Mouse (Mus musculus) forebrain, postnatal 0 days (tissue): ENCODE data around the gene Inpp4b. TPM values are rescaled to one million over a fixed set of nuclear protein-coding genes. Genes with fewer than 3 reads are reported as not detected.

ENCODE experiments used
- ATAC-seq: fragments of 200-750 bp; cut with Nextera tagmentation; 2 replicates; pipeline ENCODE4 v1.8.0; 2017; ENCODE audit warnings: mild to moderate bottlenecking, moderate library complexity
- DNase-seq: peaks from one replicate; pipeline ENCODE4 v3.0.0-alpha.2; 2015
- H3K27ac ChIP-seq: fragments of 300-500 bp; sonication (generic); 2 replicates; pipeline ENCODE4 v1.5.1; 2014; ENCODE audit warnings: low read depth, mild to moderate bottlenecking, antibody characterized with exemption, low read length, moderate library complexity, mixed read lengths
- H3K27me3 ChIP-seq: fragments of 300-500 bp; sonication (generic); 2 replicates; pipeline ENCODE4 v1.6.1; 2014; ENCODE audit warnings: mild to moderate bottlenecking, low read length, mixed read lengths; ENCODE audit not compliant: insufficient read depth
- H3K36me3 ChIP-seq: fragments of 300-500 bp; sonication (generic); 2 replicates; pipeline ENCODE4 v1.6.1; 2014; ENCODE audit warnings: mild to moderate bottlenecking, moderate library complexity; ENCODE audit not compliant: insufficient read depth
- H3K4me1 ChIP-seq: fragments of 300-500 bp; sonication (generic); 2 replicates; pipeline ENCODE4 v1.6.1; 2014; ENCODE audit warnings: antibody characterized with exemption; ENCODE audit not compliant: insufficient read depth
- H3K4me2 ChIP-seq: fragments of 300-500 bp; sonication (generic); 2 replicates; pipeline ENCODE4 v1.6.1; 2014; ENCODE audit warnings: low read depth, mild to moderate bottlenecking, moderate library complexity
- H3K4me3 ChIP-seq: fragments of 300-500 bp; sonication (generic); 2 replicates; pipeline ENCODE4 v1.5.1; 2014; ENCODE audit warnings: low read depth, low read length, mixed read lengths
- H3K9ac ChIP-seq: fragments of 300-500 bp; sonication (generic); 2 replicates; pipeline ENCODE4 v1.6.1; 2014; ENCODE audit warnings: mild to moderate bottlenecking
- H3K9me3 ChIP-seq: fragments of 300-500 bp; sonication (generic); 2 replicates; pipeline ENCODE4 v1.6.1; 2016; ENCODE audit warnings: low read length
- CTCF ChIP-seq: sonication (generic); IDR thresholded peaks from 2 replicates; pipeline ENCODE4 v1.5.1; 2016; ENCODE audit warnings: antibody characterized with exemption, control low read depth, low read depth
- whole genome bisulfite sequencing: fragments of 180-500 bp; shearing (Covaris S2); extraction: QIAGEN DNeasy Blood & Tissue Kit; methylation state at CpG from one replicate; pipeline ENCODE4 v1.1.7; 2014; 5-methylcytosine and 5-hydroxymethylcytosine counted together
- polyA plus RNA-seq: library from polyadenylated mRNA; unstranded; fragments of >200 nt; fragmentation: Nextera tagmentation; extraction: Ambion mirVana; gene quantifications from 2 replicates; pipeline ENCODE4 v1.2.1, GENCODE M21; 2015
- total RNA-seq: library from RNA; depleted of rRNA; stranded (reverse); fragments of >200 nt; gene quantifications from 2 replicates; pipeline ENCODE4 v1.2.3, GENCODE M21; 2014

Gene Inpp4b
- total and polyA plus RNA-seq, 2 experiments from 2014 or later = 6.7 to 10.6 TPM

- ATAC-seq (no peak), DNase-seq (no peak)
- H3K4me3 ChIP-seq = no peak overlapping the region
- WGBS = 76% methylated on average over 1 of the region's 1 CpGs
- H3K4me2 ChIP-seq = no peak overlapping the region
- H3K36me3 ChIP-seq = no peaks in the 10 kb centered on the region
- H3K9me3 ChIP-seq = no peaks in the 10 kb centered on the region
- H3K27ac ChIP-seq = no peak overlapping the region
- H3K4me1 ChIP-seq = no peaks in the 10 kb centered on the region
- no peaks in the 10 kb centered on the region for H3K27me3 ChIP-seq
- TF ChIP-seq CTCF = no peak
- no peak overlapping the region for H3K9ac ChIP-seq
Measured at GRCm38 (mm10) chr8:81615552-81615951, 273.2 kb downstream of the Inpp4b start.

DNA sequence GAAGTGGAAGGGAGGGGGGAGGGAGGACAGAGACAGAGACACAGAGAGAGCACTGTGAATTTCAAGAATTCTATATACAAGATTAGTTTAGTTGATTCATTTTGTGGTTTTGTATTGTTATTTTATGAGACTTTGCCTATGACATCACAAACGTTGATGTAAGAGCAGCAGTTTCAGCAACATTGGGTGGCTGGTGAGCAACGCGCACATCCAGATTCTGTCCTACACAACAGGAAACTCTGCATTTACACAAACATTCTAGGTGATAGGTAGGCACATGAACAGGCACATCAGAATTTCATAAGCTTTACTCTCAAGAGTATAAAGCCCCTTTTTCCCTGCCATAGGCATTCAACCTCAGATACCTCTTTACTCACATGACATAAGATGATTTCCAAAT is 276.6 kb downstream of the Inpp4b start:
- Histone ChIP-seq H3K4me3 (no peak overlapping the region), H3K4me1 (no peaks in the 10 kb centered on the region), H3K36me3 (no peaks in the 10 kb centered on the region), H3K27ac (no peak overlapping the region), H3K27me3 (no peaks in the 10 kb centered on the region), H3K9ac (no peak overlapping the region), H3K9me3 (no peaks in the 10 kb centered on the region), H3K4me2 (no peak overlapping the region)
- TF ChIP-seq CTCF = no peak
- 98% methylated on average over 3 of the region's 3 CpGs for whole genome bisulfite sequencing
- DNase-seq (no peak), ATAC-seq (no peak)

DNA sequence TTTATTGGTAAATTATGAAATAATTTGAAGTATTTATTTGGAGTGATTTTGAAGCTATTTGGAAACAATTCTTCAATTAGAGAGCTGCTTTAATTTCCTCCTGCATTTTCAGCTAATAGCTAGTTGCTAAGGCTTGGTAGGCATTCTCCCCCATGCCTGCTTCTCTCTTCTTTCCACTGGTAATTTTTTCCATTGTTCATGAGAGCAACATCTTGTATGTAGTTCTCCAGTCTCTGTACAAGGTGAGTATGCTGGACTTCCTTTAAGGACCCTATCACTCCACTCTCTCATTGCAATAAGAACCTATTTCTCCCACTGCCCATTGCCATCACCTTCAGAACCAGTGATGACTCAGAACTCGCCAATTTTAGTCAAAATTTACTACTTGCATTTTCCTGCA is 292.7 kb downstream of the Inpp4b start:
- no peak overlapping the region for H3K4me2 ChIP-seq
- no peak overlapping the region for H3K27ac ChIP-seq
- WGBS = 90% methylated on average over 1 of the region's 1 CpGs
- H3K9me3 ChIP-seq = no peaks in the 10 kb centered on the region
- H3K9ac ChIP-seq = no peak overlapping the region
- no peak for DNase-seq
- H3K36me3 ChIP-seq = no peaks in the 10 kb centered on the region
- ATAC-seq = no peak
- no peak for TF ChIP-seq CTCF
- no peaks in the 10 kb centered on the region for H3K4me1 ChIP-seq
- no peaks in the 10 kb centered on the region for H3K27me3 ChIP-seq
- no peak overlapping the region for H3K4me3 ChIP-seq

GRCm38 (mm10) chr8:81635912-81636583 is 293.7 kb downstream of the Inpp4b start:
- H3K4me1 ChIP-seq = no peaks in the 10 kb centered on the region
- H3K9ac ChIP-seq = no peak overlapping the region
- H3K4me3 ChIP-seq = no peak overlapping the region
- no peak for TF ChIP-seq CTCF
- no peaks in the 10 kb centered on the region for H3K27me3 ChIP-seq
- ATAC-seq = no peak
- DNase-seq = no peak
- no peak overlapping the region for H3K27ac ChIP-seq
- no peaks in the 10 kb centered on the region for H3K36me3 ChIP-seq
- no peak overlapping the region for H3K4me2 ChIP-seq
- 90% methylated on average over 2 of the region's 2 CpGs for WGBS
- no peaks in the 10 kb centered on the region for H3K9me3 ChIP-seq

GRCm38 (mm10) chr8:81638478-81638877 is 296.1 kb downstream of the Inpp4b start:
- Histone ChIP-seq H3K9me3 (no peaks in the 10 kb centered on the region), H3K9ac (no peak overlapping the region), H3K36me3 (no peaks in the 10 kb centered on the region), H3K4me3 (no peak overlapping the region), H3K4me1 (no peaks in the 10 kb centered on the region), H3K4me2 (no peak overlapping the region), H3K27ac (no peak overlapping the region), H3K27me3 (no peaks in the 10 kb centered on the region)
- DNase-seq (no peak), ATAC-seq (no peak)
- no peak for TF ChIP-seq CTCF
- WGBS = 89% methylated on average over 3 of the region's 3 CpGs

- Histone ChIP-seq H3K4me2 (no peak overlapping the region), H3K9ac (no peak overlapping the region), H3K4me3 (no peak overlapping the region), H3K4me1 (no peaks in the 10 kb centered on the region), H3K27me3 (no peaks in the 10 kb centered on the region), H3K27ac (no peak overlapping the region), H3K9me3 (no peaks in the 10 kb centered on the region), H3K36me3 (no peaks in the 10 kb centered on the region)
- TF ChIP-seq CTCF = no peak
- 63% methylated on average over 4 of the region's 4 CpGs for WGBS
- ATAC-seq (no peak), DNase-seq (no peak)
Measured at GRCm38 (mm10) chr8:81639820-81640219, 297.5 kb downstream of the Inpp4b start.

GRCm38 (mm10) chr8:81643030-81643429 is 300.7 kb downstream of the Inpp4b start:
- no peak overlapping the region for H3K4me2 ChIP-seq
- no peaks in the 10 kb centered on the region for H3K27me3 ChIP-seq
- no peak overlapping the region for H3K4me3 ChIP-seq
- H3K36me3 ChIP-seq = no peaks in the 10 kb centered on the region
- ATAC-seq (no peak), DNase-seq (no peak)
- no peaks in the 10 kb centered on the region for H3K9me3 ChIP-seq
- H3K27ac ChIP-seq = no peak overlapping the region
- H3K9ac ChIP-seq = no peak overlapping the region
- 93% methylated on average over 4 of the region's 4 CpGs for WGBS
- no peak for TF ChIP-seq CTCF
- no peaks in the 10 kb centered on the region for H3K4me1 ChIP-seq
